Mouse (Mus musculus): ENCODE results near the gene Casz1. TPM values are rescaled to one million over a fixed set of nuclear protein-coding genes. Genes with fewer than 3 reads are reported as not detected.

The Casz1 gene
- polyA plus RNA-seq, 1 experiment from 2014 or later = 20.7 TPM

- H3K4me2 ChIP-seq = no peak overlapping the region
- H3K4me1 ChIP-seq (replicated peaks) = peaks cover 88% of the 10 kb centered on the region
- ATAC-seq (replicated peaks; ENCODE audit: insufficient number of reproducible peaks, insufficient read depth, low FRiP score, low read depth) = no peak
- H3K36me3 ChIP-seq = no peaks in the 10 kb centered on the region
- H3K4me3 ChIP-seq = no peak overlapping the region
- 58% methylated on average over 8 of the region's 8 CpGs for WGBS
- 0 out of 2 replicates have a peak, but pooled peaks cover 12% of the 10 kb centered on the region for H3K27me3 ChIP-seq
- no peak overlapping the region for H3K9ac ChIP-seq
- no peaks in the 10 kb centered on the region for H3K9me3 ChIP-seq (replicated peaks)
- peak overlapping the region; percentile 69; the same call in 1 of the 2 replicates for H3K27ac ChIP-seq
These were observed 119.7 kb downstream of the Casz1 start for GRCm38 (mm10) chr4:148923976-148924375.

GRCm38 (mm10) chr4:148925589-148926359 lies 121.5 kb downstream of the Casz1 start:
- H3K27me3 ChIP-seq = 0 out of 2 replicates have a peak, but pooled peaks cover 9% of the 10 kb centered on the region
- peaks cover 90% of the 10 kb centered on the region for H3K4me1 ChIP-seq (replicated peaks)
- 37% methylated on average over 18 of the region's 18 CpGs for WGBS
- H3K9me3 ChIP-seq (replicated peaks) = no peaks in the 10 kb centered on the region
- H3K4me3 ChIP-seq = no peak overlapping the region
- H3K27ac ChIP-seq = peak overlapping the region; percentile 69
- 0 out of 2 replicates have a peak overlapping the region, but pooled peaks have one; percentile 19 for H3K4me2 ChIP-seq
- H3K9ac ChIP-seq = peak overlapping the region; percentile 29; the same call in 1 of the 2 replicates
- no peak for ATAC-seq (replicated peaks; ENCODE audit: insufficient number of reproducible peaks, insufficient read depth, low FRiP score, low read depth)
- H3K36me3 ChIP-seq = no peaks in the 10 kb centered on the region

GRCm38 (mm10) chr4:148926459-148926858 lies 122.2 kb downstream of the Casz1 start:
- Histone ChIP-seq H3K4me2 (peak overlapping the region; percentile 19; the same call in 1 of the 2 replicates), H3K4me3 (no peak overlapping the region), H3K4me1 (replicated peaks) (peaks cover 92% of the 10 kb centered on the region), H3K27me3 (0 out of 2 replicates have a peak, but pooled peaks cover 8% of the 10 kb centered on the region), H3K9ac (0 out of 2 replicates have a peak overlapping the region, but pooled peaks have one; percentile 29), H3K36me3 (no peaks in the 10 kb centered on the region), H3K27ac (peak overlapping the region; percentile 69), H3K9me3 (replicated peaks) (no peaks in the 10 kb centered on the region)
- WGBS = 44% methylated on average over 8 of the region's 8 CpGs
- ATAC-seq (replicated peaks; ENCODE audit: insufficient number of reproducible peaks, insufficient read depth, low FRiP score, low read depth) = no peak

GRCm38 (mm10) chr4:148928316-148928715 lies 124.1 kb downstream of the Casz1 start:
- Histone ChIP-seq H3K9ac (no peak overlapping the region), H3K4me3 (no peak overlapping the region), H3K9me3 (replicated peaks) (no peaks in the 10 kb centered on the region), H3K4me2 (no peak overlapping the region), H3K36me3 (peaks cover 7% of the 10 kb centered on the region; the same call in 1 of the 2 replicates), H3K27me3 (no peaks in the 10 kb centered on the region), H3K4me1 (replicated peaks) (peaks cover 83% of the 10 kb centered on the region), H3K27ac (peak overlapping the region; percentile 67)
- 35% methylated on average over 9 of the region's 9 CpGs for WGBS
- ATAC-seq (replicated peaks; ENCODE audit: insufficient number of reproducible peaks, insufficient read depth, low FRiP score, low read depth) = no peak

- peaks cover 82% of the 10 kb centered on the region for H3K4me1 ChIP-seq (replicated peaks)
- no peaks in the 10 kb centered on the region for H3K9me3 ChIP-seq (replicated peaks)
- H3K36me3 ChIP-seq = peaks cover 12% of the 10 kb centered on the region; the same call in 1 of the 2 replicates
- ATAC-seq (replicated peaks; ENCODE audit: insufficient number of reproducible peaks, insufficient read depth, low FRiP score, low read depth) = no peak
- 86% methylated on average over 16 of the region's 16 CpGs for WGBS
- H3K27ac ChIP-seq = peak overlapping the region; percentile 67
- H3K4me2 ChIP-seq = no peak overlapping the region
- no peaks in the 10 kb centered on the region for H3K27me3 ChIP-seq
- H3K4me3 ChIP-seq = no peak overlapping the region
- H3K9ac ChIP-seq = no peak overlapping the region
These were observed 124.6 kb downstream of the Casz1 start for GRCm38 (mm10) chr4:148928876-148929275.

- peaks cover 12% of the 10 kb centered on the region; the same call in 1 of the 2 replicates for H3K36me3 ChIP-seq
- peak overlapping the region; percentile 52 for H3K9ac ChIP-seq
- H3K27ac ChIP-seq = peak overlapping the region; percentile 94
- H3K4me3 ChIP-seq = no peak overlapping the region
- H3K27me3 ChIP-seq = no peaks in the 10 kb centered on the region
- H3K9me3 ChIP-seq (replicated peaks) = no peaks in the 10 kb centered on the region
- H3K4me1 ChIP-seq (replicated peaks) = peaks cover 82% of the 10 kb centered on the region
- 29% methylated on average over 9 of the region's 9 CpGs for WGBS
- H3K4me2 ChIP-seq = peak overlapping the region; percentile 39
- peak; percentile 66 for ATAC-seq (replicated peaks; ENCODE audit: insufficient number of reproducible peaks, insufficient read depth, low FRiP score, low read depth)
These were observed 126.5 kb downstream of the Casz1 start for GRCm38 (mm10) chr4:148930721-148931229.

- Histone ChIP-seq H3K36me3 (peaks cover 33% of the 10 kb centered on the region; the same call in 1 of the 2 replicates), H3K4me2 (no peak overlapping the region), H3K4me1 (replicated peaks) (peaks cover 68% of the 10 kb centered on the region), H3K4me3 (no peak overlapping the region), H3K27me3 (no peaks in the 10 kb centered on the region), H3K9me3 (replicated peaks) (no peaks in the 10 kb centered on the region), H3K27ac (no peak overlapping the region), H3K9ac (no peak overlapping the region)
- 79% methylated on average over 13 of the region's 13 CpGs for WGBS
- ATAC-seq (replicated peaks; ENCODE audit: insufficient number of reproducible peaks, insufficient read depth, low FRiP score, low read depth) = no peak
These were observed 128.9 kb downstream of the Casz1 start for GRCm38 (mm10) chr4:148933109-148933508.

GRCm38 (mm10) chr4:148935211-148935610 lies 131.0 kb downstream of the Casz1 start:
- Histone ChIP-seq H3K9ac (peak overlapping the region; percentile 19; the same call in 1 of the 2 replicates), H3K36me3 (peaks cover 47% of the 10 kb centered on the region), H3K4me2 (no peak overlapping the region)

GRCm38 (mm10) chr4:148936111-148936510 lies 131.9 kb downstream of the Casz1 start:
- Histone ChIP-seq H3K27ac (peak overlapping the region; percentile 66; the same call in 1 of the 2 replicates), H3K9ac (peak overlapping the region; percentile 19; the same call in 1 of the 2 replicates), H3K27me3 (no peaks in the 10 kb centered on the region), H3K9me3 (replicated peaks) (no peaks in the 10 kb centered on the region), H3K36me3 (peaks cover 50% of the 10 kb centered on the region), H3K4me3 (no peak overlapping the region), H3K4me1 (replicated peaks) (peaks cover 59% of the 10 kb centered on the region), H3K4me2 (no peak overlapping the region)
- no peak for ATAC-seq (replicated peaks; ENCODE audit: insufficient number of reproducible peaks, insufficient read depth, low FRiP score, low read depth)
- 79% methylated on average over 12 of the region's 12 CpGs for WGBS

More at GRCm38 (mm10) chr4:148935211-148935610, 131.0 kb downstream of the Casz1 start:
- H3K27me3 ChIP-seq = no peaks in the 10 kb centered on the region
- H3K4me3 ChIP-seq = no peak overlapping the region
- H3K27ac ChIP-seq = peak overlapping the region; percentile 66
- H3K4me1 ChIP-seq (replicated peaks) = peaks cover 59% of the 10 kb centered on the region
- peak; percentile 57 for ATAC-seq (replicated peaks; ENCODE audit: insufficient number of reproducible peaks, insufficient read depth, low FRiP score, low read depth)
- no peaks in the 10 kb centered on the region for H3K9me3 ChIP-seq (replicated peaks)
- 14% methylated on average over 13 of the region's 13 CpGs for WGBS

- no peak for ATAC-seq (replicated peaks; ENCODE audit: insufficient number of reproducible peaks, insufficient read depth, low FRiP score, low read depth)
- 81% methylated on average over 12 of the region's 12 CpGs for WGBS
- Histone ChIP-seq H3K36me3 (peaks cover 56% of the 10 kb centered on the region), H3K4me2 (no peak overlapping the region), H3K27ac (no peak overlapping the region), H3K4me3 (no peak overlapping the region), H3K27me3 (no peaks in the 10 kb centered on the region), H3K9me3 (replicated peaks) (no peaks in the 10 kb centered on the region), H3K4me1 (replicated peaks) (peaks cover 58% of the 10 kb centered on the region), H3K9ac (no peak overlapping the region)
These were observed 132.5 kb downstream of the Casz1 start for GRCm38 (mm10) chr4:148936727-148937126.

- Histone ChIP-seq H3K4me1 (replicated peaks) (peaks cover 51% of the 10 kb centered on the region), H3K27ac (no peak overlapping the region), H3K4me2 (no peak overlapping the region), H3K27me3 (no peaks in the 10 kb centered on the region), H3K4me3 (no peak overlapping the region), H3K9ac (no peak overlapping the region), H3K9me3 (replicated peaks) (no peaks in the 10 kb centered on the region), H3K36me3 (peaks cover 47% of the 10 kb centered on the region)
- no peak for ATAC-seq (replicated peaks; ENCODE audit: insufficient number of reproducible peaks, insufficient read depth, low FRiP score, low read depth)
- WGBS = 78% methylated on average over 26 of the region's 26 CpGs
These were observed 134.3 kb downstream of the Casz1 start for GRCm38 (mm10) chr4:148938546-148938945.
